Mouse (Mus musculus) spleen, postnatal 4 days (tissue): ENCODE data around the gene Anapc1.

Experiments used
- DNase-seq, 2 experiments: peaks; one replicate each; pipeline ENCODE4 v3.0.0; 2022; ENCODE audit warnings: low spot score in 2 of 2

Gene Anapc1

DNA sequence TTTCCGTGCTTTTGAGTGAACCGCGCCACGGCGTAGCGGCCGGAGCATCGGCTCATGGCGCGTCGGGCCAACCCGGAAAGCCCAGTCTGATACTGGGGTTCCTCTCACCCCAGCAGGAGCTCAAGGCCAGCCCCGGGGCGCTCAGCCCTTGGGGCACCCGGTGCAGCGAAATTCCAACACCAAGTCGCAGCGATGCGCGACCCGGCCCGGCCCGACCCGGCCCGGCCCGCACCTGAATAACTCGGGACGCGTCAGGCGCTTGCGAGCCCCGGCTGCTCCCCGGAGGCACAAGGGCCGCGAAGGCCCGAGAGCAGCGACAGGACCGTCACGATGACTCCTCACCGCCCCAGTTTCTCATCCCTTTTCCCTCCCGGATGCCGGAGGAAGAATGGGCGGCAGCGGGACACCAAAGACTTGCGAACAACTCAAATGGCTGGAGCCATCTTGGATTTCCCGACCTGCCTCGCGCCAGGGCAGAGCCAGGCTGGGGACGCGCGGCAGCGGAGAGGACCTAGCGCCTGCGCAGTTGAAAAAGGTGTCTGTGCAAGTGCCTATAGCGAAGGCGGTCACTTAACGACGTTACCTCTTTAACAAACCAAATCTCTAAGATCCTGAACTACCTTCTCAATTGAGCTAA is at the start of gene Anapc1:
Gene Anapc1 (minus strand): TSS at position 471 of the 637 bp plus-strand sequence.
- DNase-seq: peak; percentile 87 to 93

DNA sequence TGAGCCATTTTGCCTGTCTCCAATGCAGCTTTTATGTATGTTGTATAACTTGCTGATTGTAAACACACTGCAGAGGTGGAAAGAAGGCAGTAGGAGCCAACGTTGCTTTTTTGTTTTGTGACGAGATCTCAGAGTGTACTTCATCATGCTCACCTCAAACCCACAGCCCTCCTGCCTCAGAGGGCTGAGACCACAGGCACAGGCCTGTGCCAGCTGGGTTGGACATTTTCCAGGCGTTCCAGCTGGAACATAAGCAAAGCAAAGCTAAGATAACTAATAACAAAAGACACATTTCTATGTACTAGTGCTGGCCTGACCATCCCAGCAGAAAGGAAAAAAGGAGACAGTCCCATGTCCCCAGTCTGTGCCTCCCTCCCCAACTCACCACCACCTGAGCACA is 47.9 kb upstream of the Anapc1 start:
- DNase-seq: no peak

DNA sequence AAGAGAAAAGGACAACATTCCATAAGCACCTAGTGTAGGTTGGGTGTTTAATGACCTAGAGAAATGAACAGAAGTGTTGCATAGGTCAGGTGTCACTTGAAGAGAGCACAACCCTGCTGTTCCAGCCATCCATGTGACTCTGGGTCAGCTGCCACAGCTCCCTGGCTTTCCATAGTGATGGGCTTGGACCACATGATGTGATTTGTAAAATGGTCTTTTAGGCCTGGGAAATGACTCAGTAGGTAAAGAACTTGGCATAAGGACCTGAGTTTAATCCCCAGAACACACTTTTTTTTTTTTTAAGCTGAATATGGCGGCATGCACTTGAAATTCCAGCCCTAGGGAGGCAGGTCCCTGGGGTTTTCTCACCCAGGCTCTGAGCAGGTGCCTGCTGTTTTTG is 44.8 kb upstream of the Anapc1 start:
- no peak for DNase-seq

DNA sequence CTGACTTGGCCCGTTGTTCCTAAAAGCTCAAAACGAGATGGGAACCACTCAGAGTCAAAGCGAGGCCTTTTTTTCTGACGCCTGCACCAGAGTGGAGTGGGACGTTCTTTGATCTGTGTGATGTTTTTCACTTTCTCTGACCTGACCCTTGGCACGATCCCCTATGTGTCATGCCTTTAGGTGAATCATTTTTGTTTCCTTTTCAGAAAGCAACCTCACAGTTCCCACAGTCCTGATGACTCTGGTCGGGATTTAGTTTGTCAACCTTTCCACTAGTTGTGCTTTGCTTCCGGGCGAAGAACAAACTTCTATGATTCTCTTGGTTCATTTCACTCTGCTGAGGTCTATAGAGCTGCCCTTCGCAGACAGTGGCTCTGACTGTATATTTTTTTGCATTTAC is 44.3 kb upstream of the Anapc1 start:
- no peak for DNase-seq

DNA sequence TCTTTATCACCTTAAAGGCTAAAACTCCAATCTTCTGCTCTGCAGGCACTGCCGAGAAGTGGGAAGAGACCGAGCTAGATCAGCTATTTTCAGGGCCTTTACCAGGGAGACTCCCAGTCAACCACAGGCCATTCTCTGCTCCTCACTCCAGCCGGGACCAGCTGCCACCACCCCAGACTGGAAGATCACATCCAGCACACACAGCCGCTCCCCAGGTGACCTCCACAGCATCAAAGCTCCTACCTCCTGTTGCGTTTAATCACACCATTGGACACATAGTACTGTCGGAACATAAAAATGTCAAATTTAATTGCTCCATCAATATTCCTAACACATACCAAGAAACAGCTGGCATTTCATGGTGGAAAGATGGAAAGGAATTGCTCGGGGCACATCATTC is 42.0 kb upstream of the Anapc1 start:
- DNase-seq: no peak

DNA sequence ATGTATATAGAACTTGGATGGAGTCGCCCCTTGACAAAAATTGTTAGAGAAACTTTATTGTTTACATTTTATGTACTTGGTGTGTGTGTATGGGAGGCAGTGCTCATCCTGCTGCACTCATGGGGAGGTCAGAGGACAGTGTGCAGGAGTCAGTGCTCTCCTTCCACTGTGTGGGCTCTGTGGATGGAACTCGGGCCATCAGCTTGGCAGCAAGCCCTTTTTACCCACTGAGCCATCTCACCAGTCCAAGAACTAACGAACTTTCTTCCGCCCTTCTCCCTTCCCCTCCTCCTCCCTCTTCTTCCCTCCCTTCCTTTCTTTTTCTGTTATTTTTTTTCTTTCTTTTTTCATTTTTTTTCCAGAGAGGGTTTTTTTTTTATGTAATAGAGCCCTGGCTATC is 40.9 kb upstream of the Anapc1 start:
- DNase-seq: no peak

DNA sequence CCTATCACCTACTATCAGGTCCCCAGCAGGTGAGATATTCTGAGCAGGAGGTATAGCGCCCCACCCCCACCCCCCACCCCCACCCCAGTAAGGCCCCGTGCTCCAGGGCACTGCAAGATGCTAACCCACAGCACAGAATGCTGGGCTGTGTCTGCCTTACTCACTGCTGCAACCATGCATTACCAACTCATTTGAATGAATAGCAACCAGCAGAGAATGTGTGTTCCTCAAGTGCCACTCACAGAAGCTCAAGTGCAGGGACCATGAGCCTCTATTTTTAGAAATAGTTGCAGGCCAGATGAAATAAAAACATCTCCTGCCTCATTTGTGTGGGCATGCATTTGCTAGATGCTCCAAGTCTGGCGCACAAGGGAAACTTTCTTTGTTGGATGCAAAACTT is 40.4 kb upstream of the Anapc1 start:
- DNase-seq: no peak

DNA sequence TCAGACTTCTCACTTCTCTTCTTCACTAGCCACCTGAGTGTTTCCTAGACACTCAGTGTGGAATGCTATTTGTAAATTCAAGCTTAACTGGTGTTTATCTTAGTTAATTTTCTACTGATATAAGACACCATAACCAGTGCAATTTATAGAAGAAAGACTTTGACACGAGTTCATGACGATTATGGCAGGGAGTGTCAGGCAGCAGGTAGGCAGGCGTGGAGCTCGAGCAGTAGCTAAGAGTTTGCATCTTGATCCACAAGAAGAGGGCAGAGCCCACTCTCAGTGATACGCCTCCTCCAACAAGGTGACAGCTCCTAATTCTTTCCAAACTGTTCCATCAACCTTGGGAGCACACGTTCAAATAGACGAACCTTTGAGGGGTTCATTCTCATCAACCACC is 39.4 kb upstream of the Anapc1 start:
- DNase-seq: no peak

DNA sequence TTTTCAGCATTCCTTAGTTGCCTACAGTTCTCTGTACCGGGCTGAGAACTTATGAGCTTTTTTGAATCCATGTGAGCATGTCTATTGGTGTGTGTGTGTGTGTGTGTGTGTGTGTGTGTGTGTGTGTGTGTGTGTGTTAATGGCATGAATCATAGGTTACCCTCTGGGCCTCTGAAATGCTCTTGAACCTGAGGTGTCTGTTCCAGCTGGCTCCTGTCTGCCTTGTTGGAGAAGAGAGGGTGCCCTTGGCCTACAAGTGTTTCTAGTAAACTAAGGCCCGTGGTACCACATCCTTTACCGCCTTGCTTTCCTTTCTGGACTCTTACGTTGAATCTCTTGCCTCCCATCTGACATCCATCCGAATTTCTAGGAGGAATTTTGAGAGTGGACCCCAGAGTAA is 38.9 kb upstream of the Anapc1 start:
- no peak for DNase-seq

DNA sequence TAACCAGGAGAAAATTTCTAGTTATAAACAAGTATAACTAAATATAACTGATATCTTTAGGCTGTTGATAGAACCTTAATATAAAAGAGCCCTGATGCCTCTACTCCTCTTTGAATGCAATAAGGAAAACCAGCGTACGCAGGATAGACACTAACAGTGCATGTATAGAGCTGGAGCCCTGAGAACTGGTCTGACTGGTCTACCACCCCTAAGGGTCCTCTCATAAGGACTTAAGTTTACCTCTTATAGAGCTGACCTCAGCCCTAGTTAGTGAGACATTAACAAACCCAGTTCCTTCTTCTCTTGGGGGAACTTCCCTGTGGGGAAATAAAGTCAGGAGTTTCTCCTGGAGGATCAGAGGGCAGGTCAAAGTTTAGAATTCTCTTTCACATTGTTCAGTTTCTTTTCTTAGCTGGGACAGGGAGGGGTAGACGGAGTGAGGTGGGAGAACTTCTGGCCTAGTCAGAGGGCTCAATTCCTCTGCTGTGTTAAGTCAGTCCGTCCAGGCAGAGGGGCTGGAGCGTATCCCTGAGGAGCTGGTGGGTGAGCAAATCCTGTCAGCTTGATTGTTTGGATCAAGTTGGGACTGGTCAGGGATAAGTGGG is 35.0 kb upstream of the Anapc1 start:
- DNase-seq: no peak

DNA sequence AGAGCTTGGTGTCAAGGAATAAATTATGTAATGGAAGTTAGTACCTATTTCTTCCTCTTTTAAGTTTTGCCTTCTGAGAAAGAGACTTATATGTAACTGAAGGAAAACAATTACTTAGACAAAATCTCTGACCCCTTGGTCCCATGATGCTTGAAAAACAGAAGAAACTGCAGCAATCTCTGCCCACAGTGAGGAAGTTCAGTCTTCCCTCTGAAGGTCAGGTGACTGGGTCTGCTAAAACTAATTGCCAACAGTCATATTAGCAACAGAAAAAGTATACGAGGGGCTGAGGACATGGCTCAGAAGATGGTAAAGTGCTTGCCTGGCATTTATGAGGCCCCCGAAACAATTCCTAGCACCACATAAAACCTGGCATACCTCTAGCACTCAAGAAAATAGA is 32.2 kb upstream of the Anapc1 start:
- no peak for DNase-seq

DNA sequence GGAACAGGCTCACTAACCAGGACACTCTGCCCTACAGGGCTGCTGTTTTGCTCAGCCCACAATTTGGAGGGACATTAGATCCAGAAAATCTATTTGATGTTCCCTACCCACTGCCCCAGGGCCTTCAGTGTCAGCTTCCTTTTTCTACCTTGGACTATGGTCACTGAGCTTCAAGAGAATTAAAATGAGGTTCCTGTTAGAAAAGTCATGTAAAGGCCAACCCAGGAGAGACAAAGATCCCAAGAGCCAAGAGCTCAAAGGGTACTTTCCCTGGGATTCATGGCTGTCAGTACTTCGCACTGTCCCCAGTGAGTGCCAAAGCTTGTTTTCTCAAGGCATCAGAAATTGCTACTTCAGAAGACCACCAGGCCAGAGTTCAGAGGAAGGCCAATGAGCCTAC is 28.8 kb upstream of the Anapc1 start:
- no peak for DNase-seq

DNA sequence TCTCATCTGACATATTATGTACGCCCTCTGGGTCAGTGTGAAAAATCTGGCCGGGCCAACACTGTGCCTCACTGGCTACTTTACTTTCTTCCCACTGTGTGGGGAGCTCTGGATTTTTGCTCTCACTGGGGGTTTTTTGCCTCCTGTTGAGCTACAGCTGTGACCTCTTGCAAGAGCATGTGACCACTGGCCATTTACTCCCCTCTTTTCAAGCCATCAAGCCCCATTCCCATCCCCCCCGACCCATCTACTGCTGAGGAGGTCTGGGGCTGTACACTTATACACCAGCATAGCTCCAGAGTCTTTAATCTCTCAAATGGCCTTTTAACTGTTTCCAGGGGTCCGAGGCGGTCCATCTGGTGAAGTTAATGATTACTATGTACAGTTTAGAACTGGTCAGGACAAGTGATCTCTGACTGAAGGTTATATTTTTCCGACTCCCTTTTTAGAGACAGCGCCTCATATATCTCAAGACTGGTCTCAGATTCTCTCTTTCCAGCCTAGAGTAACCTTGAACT is 27.6 kb upstream of the Anapc1 start:
- no peak for DNase-seq

DNA sequence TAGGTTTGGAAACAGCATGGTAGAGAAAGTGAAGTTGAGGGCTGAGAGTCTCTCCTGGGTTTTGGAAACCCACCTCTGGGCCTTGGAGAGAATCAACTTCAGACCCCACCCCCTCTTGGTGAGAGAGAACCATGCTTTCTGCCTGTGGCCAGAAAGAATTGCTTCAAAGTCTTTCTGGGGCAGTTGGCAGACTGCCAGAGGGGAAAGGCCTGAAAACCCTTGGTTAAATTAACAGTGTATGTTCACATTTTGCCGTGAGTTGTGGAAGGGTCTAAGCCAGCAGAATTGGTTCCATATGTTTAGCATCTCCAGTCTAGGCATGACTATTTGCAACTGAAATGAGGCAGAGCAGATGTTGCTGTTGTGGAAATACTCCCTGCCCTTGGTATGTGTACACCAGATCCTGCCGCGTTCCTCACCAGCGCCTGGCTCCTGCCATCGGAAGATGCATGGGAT is 26.4 kb upstream of the Anapc1 start:
- no peak for DNase-seq

DNA sequence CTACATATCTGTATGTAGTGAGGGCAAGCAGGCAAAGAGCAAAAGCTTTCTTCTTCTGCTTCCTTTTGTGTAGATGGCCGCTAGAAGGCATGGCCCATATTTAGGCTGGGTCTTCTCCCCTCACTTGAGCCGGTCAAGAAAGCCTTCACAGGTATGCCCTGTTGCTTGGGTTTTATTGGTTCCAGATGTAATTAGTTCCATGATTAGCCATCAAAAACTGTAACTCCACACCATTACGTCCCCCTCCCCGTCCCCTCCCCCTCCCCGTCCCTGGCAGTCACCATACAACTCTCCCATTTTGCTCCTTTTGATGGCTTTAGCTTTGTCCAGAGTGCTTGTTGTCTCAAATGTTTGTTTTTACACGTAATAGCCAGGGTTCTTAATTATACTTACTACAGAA is 25.7 kb upstream of the Anapc1 start:
- DNase-seq: no peak

DNA sequence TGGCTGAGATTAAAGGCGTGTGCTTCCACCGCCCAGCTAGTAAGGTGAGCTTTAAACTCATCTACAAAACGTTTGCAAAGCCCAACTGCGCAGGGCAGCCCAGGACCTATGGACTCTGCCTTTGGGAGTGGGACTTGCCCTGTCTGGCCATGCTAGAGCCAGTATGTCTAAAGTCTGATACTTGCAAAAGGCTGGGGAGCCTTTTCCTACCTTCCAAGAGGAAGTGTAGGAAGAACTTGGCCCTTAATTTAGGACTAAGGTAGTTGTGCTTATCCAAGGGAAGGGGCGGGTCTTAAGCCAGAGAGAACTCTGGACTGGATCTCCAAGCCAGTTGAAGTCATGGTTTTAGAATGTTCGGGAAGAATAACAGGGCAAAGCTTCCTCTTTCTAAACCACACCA is 23.4 kb upstream of the Anapc1 start:
- DNase-seq: no peak

DNA sequence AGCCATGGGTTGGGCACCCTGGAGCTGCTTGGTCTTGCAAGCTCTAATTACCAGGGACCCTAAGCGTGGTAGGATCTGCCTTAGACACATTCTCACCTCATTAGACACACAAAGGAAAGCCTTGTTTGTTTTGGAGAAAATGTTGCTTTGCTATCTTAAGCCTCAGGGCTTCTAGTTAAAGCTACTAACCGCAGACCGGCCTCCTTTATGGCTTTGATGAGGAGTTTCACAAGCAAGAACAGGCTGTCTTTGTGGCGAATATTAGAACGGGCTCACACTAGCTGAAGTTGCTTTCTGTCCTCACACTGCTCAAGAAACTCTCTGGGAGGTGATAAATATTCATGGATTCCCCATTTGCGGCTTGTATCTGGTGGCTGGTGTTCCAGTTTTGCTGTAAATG is 22.1 kb upstream of the Anapc1 start:
- no peak for DNase-seq

DNA sequence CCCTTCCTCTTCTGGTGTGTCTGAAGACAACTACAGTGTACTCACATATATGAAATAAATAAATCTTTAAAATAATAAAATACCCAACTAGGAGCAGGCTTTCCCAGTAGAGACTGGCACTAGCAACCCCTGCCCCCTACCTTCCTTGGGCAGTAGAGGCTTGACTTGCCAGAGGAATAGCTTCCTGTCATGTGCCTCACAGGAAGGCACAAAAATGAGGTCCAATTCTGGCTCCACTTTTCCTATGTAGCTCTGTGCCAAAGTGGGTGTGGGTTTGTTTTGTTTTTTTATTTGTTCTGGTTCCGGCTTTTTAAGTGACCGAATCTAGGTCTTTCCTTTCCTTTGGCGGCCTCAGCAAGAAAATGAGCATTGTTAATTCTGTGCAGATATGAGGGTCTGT is 17.3 kb upstream of the Anapc1 start:
- DNase-seq: no peak

DNA sequence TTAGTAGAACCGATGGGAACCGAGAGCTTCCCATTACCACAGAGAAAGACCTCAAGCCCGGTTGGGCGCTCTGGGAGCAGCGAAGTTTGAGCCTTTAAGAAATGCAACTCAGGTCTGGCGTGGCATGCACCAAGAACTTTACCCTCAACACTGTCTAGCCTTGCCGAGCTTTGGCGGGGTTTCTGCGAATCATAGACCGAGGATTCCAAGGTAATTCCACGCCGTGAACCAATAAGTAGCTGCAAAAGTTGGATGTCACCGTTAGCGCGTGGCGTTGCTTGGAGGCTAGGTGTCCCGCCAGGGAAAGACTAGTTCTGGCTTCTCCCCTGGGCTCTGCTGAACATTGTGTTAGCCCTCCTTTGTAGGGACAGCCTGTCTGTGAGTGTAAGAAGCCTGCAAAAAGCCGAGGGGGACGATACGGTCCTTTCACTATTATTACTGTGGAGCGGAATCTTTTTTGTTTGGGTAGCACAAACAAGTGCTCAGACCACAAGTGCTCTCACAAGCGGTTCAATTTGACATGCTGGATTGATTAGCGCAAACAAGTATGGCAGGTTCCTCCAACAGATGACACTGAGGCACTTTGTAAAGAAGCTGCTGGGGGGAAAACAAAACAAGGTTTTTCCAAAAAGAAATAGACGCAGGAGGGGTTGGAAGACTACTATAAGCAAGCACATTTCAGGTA is 12.2 kb upstream of the Anapc1 start:
- DNase-seq: no peak

DNA sequence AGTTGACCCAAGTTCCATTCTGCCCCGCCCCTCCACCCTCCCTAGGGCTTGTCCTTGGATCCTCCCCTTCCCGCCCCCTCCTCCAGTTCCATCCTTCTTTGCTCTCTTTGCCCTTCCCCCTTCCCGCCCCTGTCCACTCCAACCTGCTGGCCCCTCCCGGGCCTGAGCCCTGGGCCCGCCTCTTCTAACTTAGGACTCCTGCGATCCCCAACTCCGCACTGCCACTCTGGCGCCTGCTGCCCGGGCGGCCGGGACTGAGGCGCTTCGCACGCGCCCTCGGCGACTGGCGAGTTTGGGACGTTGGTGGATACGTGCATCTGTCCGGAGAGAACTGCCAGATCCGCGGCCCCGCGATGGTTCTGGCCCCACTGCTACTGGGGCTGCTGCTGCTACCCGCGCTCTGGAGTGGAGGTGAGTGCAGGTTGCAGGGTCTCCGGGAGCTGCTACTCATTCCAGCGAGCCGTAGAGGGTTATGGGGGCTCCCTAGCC is 11.5 kb upstream of the Anapc1 start, which contains the start of gene Mertk:
Gene Mertk (plus strand): TSS at position 264 of the 489 bp plus-strand sequence.
- peak; percentile 43 to 68 for DNase-seq

DNA sequence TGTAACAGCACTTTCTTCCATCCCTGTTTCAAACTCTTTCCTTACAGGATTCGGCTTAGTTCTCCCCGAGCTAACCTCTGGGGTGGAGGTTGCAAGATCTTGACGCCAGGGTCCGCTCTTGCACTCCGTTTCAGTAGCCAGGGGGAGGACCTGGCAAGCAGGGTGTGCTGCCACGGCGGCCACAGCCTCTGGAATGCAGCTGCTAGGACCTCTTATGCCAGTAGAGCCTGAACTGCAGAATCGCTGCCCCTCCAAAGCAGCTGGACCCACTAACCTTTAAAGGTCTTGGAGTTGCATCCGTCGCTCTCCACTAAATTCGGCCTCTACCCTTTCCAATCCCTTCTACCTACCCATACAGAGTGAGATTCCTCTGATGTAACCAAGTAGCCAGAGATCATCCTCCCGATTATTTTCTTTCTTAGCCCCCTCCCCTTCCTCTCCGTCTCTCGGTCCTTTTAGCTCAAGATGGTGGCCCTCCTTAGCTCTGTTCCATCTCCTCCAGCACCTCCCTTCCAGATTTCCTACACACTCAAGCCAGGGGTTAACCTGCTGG is 11.0 kb upstream of the Anapc1 start:
- peak; percentile 56 to 70 for DNase-seq

DNA sequence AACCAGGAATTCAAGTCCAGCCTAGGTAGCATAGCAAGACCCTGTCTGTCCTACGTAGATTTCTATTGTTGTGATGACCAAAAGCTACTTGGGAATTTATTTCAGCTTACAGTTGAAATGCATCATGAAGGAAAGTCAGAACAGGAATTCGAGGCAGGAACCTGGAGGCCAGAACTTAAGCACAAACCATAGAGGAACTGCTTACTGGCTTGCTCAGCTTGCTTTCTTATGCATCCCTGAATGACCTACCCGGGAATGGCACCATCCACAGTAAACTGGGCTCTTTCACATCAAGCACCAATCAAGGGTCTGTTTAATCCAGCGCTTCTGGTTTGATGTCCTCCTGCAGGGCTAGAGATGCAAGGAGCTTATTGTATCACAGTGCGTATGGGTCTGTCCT is 10.4 kb upstream of the Anapc1 start:
- DNase-seq: no peak

DNA sequence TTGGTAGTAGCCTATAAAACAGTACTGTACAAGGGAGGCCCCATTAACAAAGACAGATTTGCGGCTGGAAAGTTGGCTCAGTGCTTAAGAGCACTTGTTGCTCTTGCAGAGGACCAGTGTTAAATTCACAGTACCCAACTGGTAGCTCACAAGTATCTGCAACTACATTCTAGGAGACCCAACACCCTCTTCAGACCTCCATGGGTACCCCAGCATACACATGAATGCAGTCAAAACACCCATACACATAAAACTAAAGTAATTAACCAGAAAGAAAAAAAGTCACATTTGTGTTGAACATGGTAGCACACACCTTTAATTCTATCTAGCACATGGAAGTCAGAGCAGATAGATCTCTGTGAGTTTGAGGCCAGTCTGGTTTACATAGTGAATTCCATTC is 9.9 kb upstream of the Anapc1 start:
- DNase-seq: no peak
